Mouse (Mus musculus) hindbrain, embryonic 15.5 days (tissue): ENCODE measurements around the gene Ccdc96. TPM values are rescaled to one million over a fixed set of nuclear protein-coding genes. Genes with fewer than 3 reads are reported as not detected.

Experiments used
- ATAC-seq: fragments of 200-750 bp; cut with Nextera tagmentation; 2 replicates; pipeline ENCODE4 v1.8.0; 2017; ENCODE audit warnings: low read depth, moderate number of reproducible peaks, moderate TSS enrichment; ENCODE audit not compliant: low FRiP score
- H3K27ac ChIP-seq: fragments of 300-500 bp; sonication (generic); replicated peaks from 2 replicates; pipeline ENCODE4 v1.5.1; 2015; ENCODE audit warnings: mild to moderate bottlenecking, inconsistent platforms
- H3K27me3 ChIP-seq: fragments of 300-500 bp; sonication (generic); 2 replicates; pipeline ENCODE4 v1.6.1; 2015; ENCODE audit warnings: control low read depth, inconsistent platforms
- H3K36me3 ChIP-seq: fragments of 300-500 bp; sonication (generic); 2 replicates; pipeline ENCODE4 v1.6.1; 2015; ENCODE audit warnings: control low read depth, inconsistent platforms
- H3K4me1 ChIP-seq: fragments of 300-500 bp; sonication (generic); replicated peaks from 2 replicates; pipeline ENCODE4 v1.6.1; 2015; ENCODE audit warnings: control low read depth, inconsistent platforms
- H3K4me2 ChIP-seq: fragments of 300-500 bp; sonication (generic); 2 replicates; pipeline ENCODE4 v1.6.1; 2015; ENCODE audit warnings: moderate library complexity, mild to moderate bottlenecking, inconsistent platforms
- H3K4me3 ChIP-seq: fragments of 300-500 bp; sonication (generic); 2 replicates; pipeline ENCODE4 v1.5.1; 2015; ENCODE audit warnings: mild to moderate bottlenecking, inconsistent platforms
- H3K9ac ChIP-seq: fragments of 300-500 bp; sonication (generic); 2 replicates; pipeline ENCODE4 v1.6.1; 2015; ENCODE audit warnings: inconsistent platforms
- H3K9me3 ChIP-seq: fragments of 300-500 bp; sonication (generic); 2 replicates; pipeline ENCODE4 v1.6.1; 2016; ENCODE audit warnings: control low read depth, inconsistent platforms
- WGBS: fragments of 180-500 bp; shearing (Covaris S2); methylation state at CpG from one replicate; pipeline ENCODE4 v1.1.7; 2015; 5-methylcytosine and 5-hydroxymethylcytosine counted together
- polyA plus RNA-seq: library from polyadenylated mRNA; unstranded; fragments of >200 nt; fragmentation: Nextera tagmentation; extraction: Ambion mirVana; gene quantifications from 2 replicates; pipeline ENCODE4 v1.2.1, GENCODE M21; 2015

The Ccdc96 gene
- polyA plus RNA-seq, 1 experiment from 2014 or later = 3.5 TPM

DNA sequence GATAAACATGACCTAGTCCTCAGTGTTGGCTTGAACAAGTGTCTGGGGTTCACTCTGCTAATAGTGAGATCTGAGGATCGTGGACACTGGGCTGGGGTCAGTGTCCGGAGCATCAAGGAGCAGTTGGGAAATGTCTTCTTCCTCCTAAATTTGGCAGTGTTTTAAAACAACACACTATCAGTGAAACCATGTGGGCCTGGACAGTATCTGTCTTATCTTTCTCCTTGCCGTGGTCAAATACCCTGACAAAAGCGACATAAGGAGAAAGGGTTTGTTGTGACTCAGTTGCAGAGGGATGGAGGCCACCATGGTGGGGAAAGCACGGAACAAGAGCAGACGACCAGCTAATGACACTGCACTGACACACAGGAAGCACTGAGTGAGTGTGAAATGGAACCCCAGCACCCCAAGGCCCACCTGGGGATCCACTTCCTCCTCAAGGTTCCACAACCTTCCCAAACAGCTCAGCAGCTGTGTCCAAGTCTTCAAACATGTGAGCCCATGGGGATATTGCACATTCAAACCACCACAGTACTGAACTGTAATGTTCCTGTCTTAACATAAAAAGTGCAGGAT lies 50.2 kb downstream of the Ccdc96 start:
- no peak overlapping the region for H3K4me2 ChIP-seq
- 93% methylated on average over 6 of the region's 6 CpGs for WGBS

DNA sequence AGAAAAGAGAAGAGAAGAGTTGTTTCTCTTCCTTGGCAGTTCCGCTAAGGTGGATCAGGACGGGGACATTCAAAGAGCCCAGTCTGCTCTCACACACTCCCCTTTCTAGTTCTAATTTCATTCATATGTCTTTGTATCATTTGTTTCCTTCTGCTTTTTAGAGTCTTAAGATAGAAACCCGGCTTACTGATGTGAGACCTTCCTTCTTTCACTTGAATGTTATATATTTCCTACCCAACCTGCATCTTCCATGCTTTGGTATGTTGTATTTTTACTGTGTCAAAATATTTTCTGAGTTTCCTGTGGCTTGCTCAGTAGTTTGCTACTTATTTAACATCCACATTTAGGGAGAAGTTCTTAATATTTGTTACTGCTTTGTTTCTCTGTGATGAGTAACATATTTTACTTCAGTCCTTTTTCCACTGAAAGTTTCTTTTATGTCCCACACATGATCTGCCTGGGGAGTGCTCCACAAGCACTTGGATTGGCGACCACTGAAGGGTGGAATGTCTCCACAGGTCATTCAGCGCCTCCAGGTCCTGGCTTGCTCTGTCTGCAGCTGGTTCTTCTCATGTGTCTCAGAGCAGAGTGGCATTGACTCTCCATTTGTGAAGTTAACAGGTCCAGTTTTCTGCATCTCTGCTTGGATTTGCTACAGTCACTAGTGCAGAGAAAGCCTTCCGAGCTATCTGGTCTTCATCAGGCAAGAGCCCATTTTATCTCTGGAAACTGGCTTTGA lies 51.2 kb downstream of the Ccdc96 start:
- 89% methylated on average over 6 of the region's 6 CpGs for WGBS
- Histone ChIP-seq H3K9me3 (no peaks in the 10 kb centered on the region), H3K27me3 (no peaks in the 10 kb centered on the region), H3K4me1 (0 out of 2 replicates have a peak, but pooled peaks cover 6% of the 10 kb centered on the region), H3K4me3 (no peak overlapping the region), H3K36me3 (no peaks in the 10 kb centered on the region), H3K27ac (no peak overlapping the region), H3K9ac (no peak overlapping the region), H3K4me2 (no peak overlapping the region)
- no peak for ATAC-seq

More for the DNA sequence above, 50.2 kb downstream of the Ccdc96 start:
- H3K27ac ChIP-seq = no peak overlapping the region
- H3K27me3 ChIP-seq = no peaks in the 10 kb centered on the region
- no peaks in the 10 kb centered on the region for H3K9me3 ChIP-seq
- H3K36me3 ChIP-seq = no peaks in the 10 kb centered on the region
- no peak overlapping the region for H3K9ac ChIP-seq
- H3K4me3 ChIP-seq = no peak overlapping the region
- H3K4me1 ChIP-seq = peaks cover 12% of the 10 kb centered on the region
- no peak for ATAC-seq

DNA sequence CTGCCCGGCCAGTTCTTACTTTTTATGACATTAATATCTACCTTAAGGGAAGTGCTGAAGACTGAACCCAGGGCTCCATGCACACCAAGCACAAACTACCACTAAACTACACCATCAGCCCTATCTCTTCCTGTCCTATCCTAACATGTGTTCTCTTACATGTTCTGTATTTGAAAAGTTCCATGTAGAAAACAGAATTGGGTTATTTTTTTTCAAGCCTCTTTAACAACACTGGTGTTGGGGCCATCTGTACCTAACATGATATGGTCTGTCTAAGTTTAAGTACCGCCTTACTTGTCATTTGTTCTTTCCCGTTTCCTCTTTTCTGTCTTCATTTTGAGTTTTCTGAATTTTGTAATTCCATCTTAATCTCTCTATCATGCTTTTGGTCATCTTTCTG lies 52.0 kb downstream of the Ccdc96 start:
- Histone ChIP-seq H3K27me3 (no peaks in the 10 kb centered on the region), H3K9ac (no peak overlapping the region), H3K4me2 (no peak overlapping the region), H3K4me3 (no peak overlapping the region), H3K36me3 (no peaks in the 10 kb centered on the region), H3K9me3 (no peaks in the 10 kb centered on the region), H3K27ac (no peak overlapping the region), H3K4me1 (no peaks in the 10 kb centered on the region)
- no peak for ATAC-seq
- 93% methylated on average over 3 of the region's 3 CpGs for WGBS

Other genes with a start within 250 kb of the Ccdc96 start
- gene Sorcs2, start 86.4 kb upstream of the Ccdc96 start, polyA plus RNA-seq = 13.4 and 15.4 TPM in 2 replicates
- 42.0 and 42.2 TPM in 2 replicates for gene Grpel1, start 19.6 kb upstream of the Ccdc96 start, polyA plus RNA-seq
- 2.6 and 3.4 TPM in 2 replicates for gene Tada2b, start 303 bp upstream of the Ccdc96 start, polyA plus RNA-seq
- gene Tbc1d14, start 108.7 kb downstream of the Ccdc96 start, polyA plus RNA-seq = 63.1 and 67.5 TPM in 2 replicates
- gene D5Ertd579e, start 211.4 kb downstream of the Ccdc96 start, polyA plus RNA-seq = 33.3 and 33.6 TPM in 2 replicates